Mouse (Mus musculus) MEL (cell line): ENCODE results near the gene Ciao2a. TPM values are rescaled to one million over a fixed set of nuclear protein-coding genes. Genes with fewer than 3 reads are reported as not detected.

ENCODE experiments used
- DNase-seq: peaks from one replicate; pipeline ENCODE4 v3.0.0; 2011; ENCODE audit warnings: low read depth, low spot score
- H3K27ac ChIP-seq: 2 replicates; pipeline ENCODE4 v1.5.1; 2012; ENCODE audit warnings: low read depth, mild to moderate bottlenecking, control low read depth, low read length, moderate library complexity; ENCODE audit not compliant: control insufficient read depth
- H3K27me3 ChIP-seq, 2 experiments: fragments of 150-350 bp in 1 of 2; sonication (generic) in 1 of 2; 2 replicates each; pipeline ENCODE4 v1.6.1; 2012; ENCODE audit warnings: low read length in 2 of 2, mild to moderate bottlenecking in 2 of 2, improper control_type of control experiment in 1 of 2, moderate library complexity in 1 of 2; ENCODE audit not compliant: insufficient read depth in 2 of 2, control insufficient read depth in 1 of 2
- H3K36me3 ChIP-seq, 2 experiments: 2 replicates each; pipeline ENCODE4 v1.6.1; 2012 to 2014; ENCODE audit warnings: low read length in 2 of 2, improper control_type of control experiment in 1 of 2, inconsistent platforms in 1 of 2, mild to moderate bottlenecking in 1 of 2; ENCODE audit not compliant: insufficient read depth in 2 of 2, control insufficient read depth in 1 of 2
- H3K4me1 ChIP-seq, 2 experiments: fragments of 150-350 bp in 1 of 2; sonication (generic) in 1 of 2; 2 replicates each; pipeline ENCODE4 v1.6.1; 2012; ENCODE audit warnings: low read length in 2 of 2, improper control_type of control experiment in 1 of 2, mild to moderate bottlenecking in 1 of 2; ENCODE audit not compliant: insufficient read depth in 2 of 2, control insufficient read depth in 1 of 2
- H3K4me3 ChIP-seq, 2 experiments: fragments of 150-350 bp in 1 of 2; sonication (generic) in 1 of 2; 2 replicates each; pipeline ENCODE4 v1.5.1; 2012; ENCODE audit warnings: low read depth in 2 of 2, low read length in 2 of 2, mild to moderate bottlenecking in 2 of 2, moderate library complexity in 2 of 2, control low read depth in 1 of 2, improper control_type of control experiment in 1 of 2; ENCODE audit not compliant: control insufficient read depth in 1 of 2, insufficient read depth in 1 of 2
- H3K79me2 ChIP-seq: 2 replicates; pipeline ENCODE4 v1.6.1; 2012; ENCODE audit warnings: mild to moderate bottlenecking, low read length, moderate library complexity; ENCODE audit not compliant: control insufficient read depth, poor library complexity, insufficient read depth
- H3K9ac ChIP-seq: 2 replicates; pipeline ENCODE4 v1.6.1; 2012; ENCODE audit warnings: low read depth, mild to moderate bottlenecking, control low read depth, low read length, moderate library complexity; ENCODE audit not compliant: control insufficient read depth, poor library complexity, severe bottlenecking
- H3K9me3 ChIP-seq: fragments of 150-350 bp; sonication (generic); replicated peaks from 2 replicates; pipeline ENCODE4 v1.6.1; 2012; ENCODE audit warnings: mild to moderate bottlenecking, low read length, improper control_type of control experiment, moderate library complexity; ENCODE audit not compliant: insufficient read depth
- CHD1 ChIP-seq: IDR thresholded peaks from 2 replicates; pipeline ENCODE4 v1.6.1; 2012; ENCODE audit warnings: low read depth, mild to moderate bottlenecking, inconsistent platforms, low read length, improper control_type of control experiment
- CTCF ChIP-seq, 3 experiments: IDR thresholded peaks in 2 of 3; conservative IDR thresholded peaks in 1 of 3; 2 replicates each; pipeline ENCODE4 v1.5.1; 2011 to 2012; ENCODE audit warnings: low read length in 3 of 3, low read depth in 2 of 3, mild to moderate bottlenecking in 2 of 3, improper control_type of control experiment in 1 of 3, inconsistent platforms in 1 of 3, mixed read lengths in 1 of 3, moderate library complexity in 1 of 3; ENCODE audit not compliant: control insufficient read depth in 1 of 3, insufficient read depth in 1 of 3, poor library complexity in 1 of 3, severe bottlenecking in 1 of 3
- ELF1 ChIP-seq: IDR thresholded peaks from 2 replicates; pipeline ENCODE4 v1.6.1; 2014; ENCODE audit warnings: low read depth, mild to moderate bottlenecking, inconsistent platforms, low read length, improper control_type of control experiment, moderate library complexity
- KAT2A ChIP-seq: conservative IDR thresholded peaks from 2 replicates; pipeline ENCODE4 v1.6.1; 2012; ENCODE audit warnings: low read depth, low read length, improper control_type of control experiment, inconsistent platforms
- MAFK ChIP-seq: IDR thresholded peaks from 2 replicates; pipeline ENCODE4 v1.6.1; 2011; ENCODE audit warnings: low read depth, mild to moderate bottlenecking, low read length, improper control_type of control experiment, borderline replicate concordance
- MAZ ChIP-seq: IDR thresholded peaks from 2 replicates; pipeline ENCODE4 v1.6.1; 2012; ENCODE audit warnings: low read depth, mild to moderate bottlenecking, inconsistent platforms, low read length, improper control_type of control experiment
- MEF2A ChIP-seq: IDR thresholded peaks from 2 replicates; pipeline ENCODE4 v1.6.1; 2014; ENCODE audit warnings: low read depth, mild to moderate bottlenecking, inconsistent platforms, low read length, improper control_type of control experiment; ENCODE audit not compliant: poor library complexity, insufficient replicate concordance, severe bottlenecking; ENCODE audit errors: extremely low read depth
- POLR2AphosphoS2 ChIP-seq: IDR thresholded peaks from 2 replicates; pipeline ENCODE4 v1.6.1; 2011; ENCODE audit warnings: low read length, improper control_type of control experiment
- POLR2AphosphoS5 ChIP-seq: IDR thresholded peaks from 2 replicates; pipeline ENCODE4 v1.6.1; 2012; ENCODE audit warnings: low read depth, borderline replicate concordance, mild to moderate bottlenecking, inconsistent platforms, low read length, moderate library complexity, mixed read lengths
- RCOR1 ChIP-seq: IDR thresholded peaks from 2 replicates; pipeline ENCODE4 v1.6.1; 2012; ENCODE audit warnings: low read depth, mild to moderate bottlenecking, inconsistent platforms, low read length, improper control_type of control experiment
- TBP ChIP-seq: IDR thresholded peaks from 2 replicates; pipeline ENCODE4 v1.8.0; 2011; ENCODE audit warnings: low read depth, low read length, improper control_type of control experiment
- USF2 ChIP-seq, 2 experiments: IDR thresholded peaks; 2 replicates each; pipeline ENCODE4 v1.6.1; 2011 to 2012; ENCODE audit warnings: improper control_type of control experiment in 2 of 2, low read length in 2 of 2, borderline replicate concordance in 1 of 2, inconsistent platforms in 1 of 2, low read depth in 1 of 2, mild to moderate bottlenecking in 1 of 2; ENCODE audit not compliant: insufficient read depth in 1 of 2
- ZMIZ1 ChIP-seq: IDR thresholded peaks from 2 replicates; pipeline ENCODE4 v1.6.1; 2012; ENCODE audit warnings: low read depth, mild to moderate bottlenecking, inconsistent platforms, low read length, improper control_type of control experiment, moderate library complexity
- ZNF384 ChIP-seq: IDR thresholded peaks from 2 replicates; pipeline ENCODE4 v1.6.1; 2012; ENCODE audit warnings: low read depth, mild to moderate bottlenecking, inconsistent platforms, low read length, improper control_type of control experiment
- polyA plus RNA-seq, 2 experiments: library from polyadenylated mRNA; stranded (reverse) in 1 of 2; unstranded in 1 of 2; fragments of >175 nt in 1 of 2; fragments of >200 nt in 1 of 2; gene quantifications; 2 replicates each; pipeline versions ENCODE4 v1.2.1 to v1.2.4; 2012; ENCODE audit warnings: low replicate concordance in 2 of 2, low read depth in 1 of 2; ENCODE audit not compliant: insufficient read length in 2 of 2, insufficient read depth in 1 of 2, missing spikeins in 1 of 2
- total RNA-seq: library from RNA; depleted of rRNA; stranded (reverse); fragments of 300-350 nt; gene quantifications from 2 replicates; pipeline ENCODE4 v1.2.3, GENCODE M21; 2012

Gene Ciao2a
- total and polyA plus RNA-seq, 3 experiments: 88.1 to 121 TPM; not detected in 1

DNA sequence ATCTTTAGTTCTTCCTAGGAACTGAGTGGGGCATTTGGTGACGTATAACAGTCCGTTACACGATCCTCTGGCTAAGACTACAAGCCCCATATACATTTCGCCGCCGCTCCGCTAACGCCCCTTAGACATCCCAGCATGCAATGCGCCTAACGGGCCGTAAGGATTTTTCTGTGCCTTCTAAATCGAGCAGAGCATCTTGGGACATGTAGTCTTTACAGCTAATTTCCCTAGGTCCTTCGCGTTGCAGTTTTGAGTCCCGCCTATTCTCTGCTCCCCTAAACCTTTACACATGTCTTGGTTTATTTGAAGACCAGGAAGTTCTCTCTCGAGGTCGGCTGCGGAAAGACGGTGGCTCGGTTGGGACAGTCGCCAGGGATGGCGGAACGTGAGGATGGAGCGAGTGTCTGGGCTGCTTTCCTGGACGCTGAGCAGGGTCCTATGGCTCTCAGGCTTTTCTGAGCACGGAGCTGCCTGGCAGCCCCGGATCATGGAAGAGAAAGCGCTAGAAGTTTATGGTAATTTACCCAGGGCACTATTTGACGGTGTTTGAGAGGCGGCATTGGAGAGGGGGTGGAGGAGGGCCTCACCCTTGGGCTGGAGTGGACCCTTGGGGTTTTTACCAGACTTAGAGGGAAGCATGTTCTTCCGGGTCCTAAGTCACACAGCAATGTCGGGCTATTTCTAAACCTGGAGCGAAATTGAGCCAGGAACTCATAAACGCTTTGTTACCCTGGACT, at the start of gene Ciao2a, which contains the start of gene Snx1 (continued):
- TF ChIP-seq MAZ (0 out of 2 replicates have a peak, but pooled peaks have one; percentile 62), USF2 (IDR thresholded peaks at IDR 0.05; ENCODE audit: borderline replicate concordance in 1 of 2, insufficient read depth in 1 of 2, low read depth in 1 of 2, low read length in 2 of 2) (no peak), ZNF384 (no peak; the same call in 1 of the 2 replicates)

DNA sequence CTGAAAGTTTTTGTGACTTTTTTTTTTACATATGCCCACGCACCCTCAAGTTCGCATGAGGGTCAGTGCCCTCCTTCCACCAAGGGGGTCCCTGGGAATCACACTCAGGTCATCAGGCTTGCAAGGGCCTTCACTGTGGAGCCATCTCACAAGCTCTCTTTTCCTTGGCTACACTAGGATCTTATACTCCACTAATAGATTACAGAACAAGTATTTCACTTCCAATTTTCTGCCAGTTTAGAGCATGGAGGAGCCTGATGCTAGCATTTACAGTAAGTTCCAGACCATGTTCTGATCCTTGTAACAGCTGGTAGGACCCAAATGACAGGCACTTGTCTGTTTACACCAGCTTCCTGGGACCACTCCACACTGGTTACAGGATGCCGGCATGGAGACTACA, 48.3 kb upstream of the Ciao2a start:
- no peaks in the 10 kb centered on the region for H3K4me1 ChIP-seq
- no peak overlapping the region for H3K4me3 ChIP-seq
- no peaks in the 10 kb centered on the region for H3K79me2 ChIP-seq
- no peaks in the 10 kb centered on the region; a peak in 1 of 4 replicates for H3K27me3 ChIP-seq
- no peaks in the 10 kb centered on the region for H3K36me3 ChIP-seq
- no peak for DNase-seq
- TF ChIP-seq MEF2A (no peak), MAFK (no peak), ZMIZ1 (no peak), KAT2A (no peak), CHD1 (no peak), TBP (no peak), CTCF (IDR thresholded peaks at IDR 0.05 in 2 of 3, conservative IDR thresholded peaks at IDR 0.05 in 1 of 3; ENCODE audit: control insufficient read depth in 1 of 3, insufficient read depth in 1 of 3, low read depth in 2 of 3, low read length in 3 of 3, poor library complexity in 1 of 3, severe bottlenecking in 1 of 3) (no peak), RCOR1 (no peak)
- no peak overlapping the region for H3K9ac ChIP-seq
- no peak overlapping the region for H3K27ac ChIP-seq
- H3K9me3 ChIP-seq: no peaks in the 10 kb centered on the region

DNA sequence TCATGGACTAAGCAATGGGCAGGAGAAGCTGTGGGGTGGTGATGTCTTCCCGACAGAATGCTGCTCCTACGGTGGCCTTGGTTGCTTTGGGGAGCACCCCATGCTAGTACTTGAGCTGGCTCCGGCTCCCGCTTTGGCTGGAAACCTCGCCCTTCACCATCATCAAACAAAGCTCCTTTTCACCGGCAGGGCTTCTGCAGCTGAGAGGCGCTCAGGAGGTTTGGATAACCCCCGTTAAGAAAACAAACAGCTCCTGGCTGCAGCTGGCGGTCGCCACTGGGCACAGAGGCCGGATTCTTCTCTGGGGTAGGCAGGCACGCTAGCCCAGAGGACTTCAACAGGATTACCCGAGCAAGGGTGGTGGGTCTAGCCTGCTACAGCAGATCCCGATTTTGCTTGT, 47.9 kb upstream of the Ciao2a start:
- no peaks in the 10 kb centered on the region for H3K4me1 ChIP-seq
- H3K9me3 ChIP-seq: no peaks in the 10 kb centered on the region
- TF ChIP-seq ELF1 (no peak), MAZ (no peak), MAFK (no peak), POLR2AphosphoS5 (no peak), POLR2AphosphoS2 (no peak)
- no peak overlapping the region for H3K27ac ChIP-seq
- H3K36me3 ChIP-seq: no peaks in the 10 kb centered on the region
- no peak for DNase-seq
- H3K79me2 ChIP-seq: no peaks in the 10 kb centered on the region
- H3K27me3 ChIP-seq: no peaks in the 10 kb centered on the region; a peak in 1 of 4 replicates
- no peak overlapping the region for H3K9ac ChIP-seq
- no peak overlapping the region for H3K4me3 ChIP-seq
